Mouse (Mus musculus): Measurements from ENCODE around the gene Tecpr1. TPM values are rescaled to one million over a fixed set of nuclear protein-coding genes. Genes with fewer than 3 reads are reported as not detected.

Gene Tecpr1
- total RNA-seq, 1 experiment from 2014 or later = 30.0 TPM

Other genes with a start within 250 kb of the Tecpr1 start
- gene Ccz1, start 208.7 kb downstream of the Tecpr1 start, total RNA-seq (2017) = 75.1 to 99.1 TPM (median 81.7 TPM) in 3 replicates
- not detected in 3 replicates for gene Ocm, start 196.9 kb downstream of the Tecpr1 start, total RNA-seq (2017)
- 11.2 to 18.6 TPM (median 12.8 TPM) in 3 replicates for gene Lmtk2, start 123.2 kb downstream of the Tecpr1 start, total RNA-seq (2017)
- gene Bhlha15, start 33.3 kb downstream of the Tecpr1 start, total RNA-seq (2017) = 0.32 to 0.78 TPM (median 0.38 TPM) in 3 replicates
- gene Bri3, start 20.8 kb upstream of the Tecpr1 start, total RNA-seq (2017) = 36.6 to 109 TPM (median 73.7 TPM) in 3 replicates
- gene Baiap2l1, start 134.5 kb upstream of the Tecpr1 start, total RNA-seq (2017) = 0.21 TPM in 1 of 3 replicates, not detected in the others